Mouse (Mus musculus): Measurements from ENCODE around the gene Nfatc4.
A peak's percentile ranks its signal among the peaks of the same experiment; 100 is the strongest.

Gene Nfatc4

DNA sequence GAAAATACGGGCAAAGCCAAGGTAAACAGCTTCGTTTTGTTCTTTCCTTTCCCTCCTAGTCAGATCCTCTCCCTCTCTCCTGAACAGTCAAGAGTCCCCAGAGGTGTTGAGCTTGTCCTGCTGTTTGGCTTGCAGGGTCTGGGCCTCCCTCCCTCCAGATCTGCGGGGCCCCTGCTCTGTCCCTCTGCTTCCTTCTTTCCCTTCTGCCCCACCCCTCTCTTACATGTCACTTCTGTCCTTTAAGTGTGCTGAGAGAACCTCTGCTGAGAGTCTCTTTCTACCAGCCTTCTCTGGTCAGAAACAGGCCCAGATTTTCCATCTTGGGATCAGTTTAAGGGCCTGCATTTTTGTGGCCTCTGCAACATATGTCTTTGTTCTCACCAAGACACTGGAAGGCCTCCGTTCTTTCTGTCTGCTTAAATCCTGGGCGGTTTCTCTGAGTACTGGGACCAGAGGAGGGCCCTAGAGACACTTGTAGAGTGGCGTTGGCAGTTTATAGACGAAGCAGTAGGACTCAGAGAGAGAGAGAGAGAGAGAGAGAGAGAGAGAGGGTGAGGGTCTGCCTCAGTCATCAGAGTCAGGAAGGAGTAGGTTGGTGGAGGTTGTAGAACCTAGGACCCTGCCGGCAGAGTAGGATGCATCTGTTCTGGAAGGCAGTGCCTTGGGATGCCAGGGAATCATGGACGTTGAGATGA is 31.6 kb downstream of the Nfatc4 start:
- DNase-seq (ENCODE audit: low read depth): no peak

DNA sequence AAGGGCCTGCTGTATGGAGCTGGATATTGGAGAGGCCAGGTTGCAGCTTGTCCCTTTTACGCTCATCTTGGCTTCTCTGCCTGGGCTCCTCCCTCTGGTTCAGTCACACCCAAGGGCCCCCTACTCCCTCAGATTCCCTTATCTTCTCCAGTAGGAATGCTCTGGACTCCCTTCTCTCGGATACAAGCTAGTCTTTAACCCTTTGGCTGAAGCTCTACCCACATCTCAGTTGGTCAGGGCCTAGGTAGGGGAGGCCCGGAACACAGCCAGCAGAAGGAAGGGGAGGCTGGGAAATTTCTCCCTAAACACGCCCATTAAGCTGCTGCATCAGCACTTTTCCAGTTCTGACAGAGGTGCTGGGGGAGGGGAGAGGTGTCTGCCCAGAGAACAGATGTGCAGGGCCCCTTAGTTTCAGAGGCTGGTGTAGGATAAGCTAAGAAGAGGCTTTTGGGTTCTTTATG is 32.2 kb downstream of the Nfatc4 start:
- peak; percentile 82 for DNase-seq (ENCODE audit: low read depth)

DNA sequence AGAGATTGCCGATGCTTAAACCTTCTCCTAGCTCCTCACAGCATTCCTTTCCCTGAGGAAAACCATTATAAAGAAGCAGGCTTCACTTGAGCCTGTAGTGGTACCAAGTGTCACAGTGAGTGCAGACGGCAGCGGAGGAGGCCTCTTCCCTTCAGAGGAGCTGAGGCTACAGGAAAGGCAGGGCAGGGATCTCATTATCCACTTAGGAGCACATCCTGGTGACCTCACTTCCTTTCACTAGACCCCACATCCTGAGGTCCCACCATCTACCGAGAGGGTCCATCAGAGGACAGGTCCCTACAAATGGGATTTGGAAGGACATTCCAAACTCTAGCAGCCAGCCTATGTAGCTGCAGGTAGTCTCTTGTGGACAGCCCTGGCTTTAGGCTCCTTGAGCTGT is 34.6 kb downstream of the Nfatc4 start:
- DNase-seq (ENCODE audit: low read depth): no peak

- no peak for DNase-seq (ENCODE audit: low read depth)
Observed at GRCm38 (mm10) chr14:55862186-55862585, 39.2 kb downstream of the Nfatc4 start.

- no peak for DNase-seq (ENCODE audit: low read depth)
Observed at GRCm38 (mm10) chr14:55862970-55863369, 40.0 kb downstream of the Nfatc4 start.

- peak; percentile 88 for DNase-seq (ENCODE audit: low read depth)
Observed at GRCm38 (mm10) chr14:55863773-55864172, 40.8 kb downstream of the Nfatc4 start.

GRCm38 (mm10) chr14:55866962-55867361 is 44.0 kb downstream of the Nfatc4 start:
- DNase-seq (ENCODE audit: low read depth): peak; percentile 83

DNA sequence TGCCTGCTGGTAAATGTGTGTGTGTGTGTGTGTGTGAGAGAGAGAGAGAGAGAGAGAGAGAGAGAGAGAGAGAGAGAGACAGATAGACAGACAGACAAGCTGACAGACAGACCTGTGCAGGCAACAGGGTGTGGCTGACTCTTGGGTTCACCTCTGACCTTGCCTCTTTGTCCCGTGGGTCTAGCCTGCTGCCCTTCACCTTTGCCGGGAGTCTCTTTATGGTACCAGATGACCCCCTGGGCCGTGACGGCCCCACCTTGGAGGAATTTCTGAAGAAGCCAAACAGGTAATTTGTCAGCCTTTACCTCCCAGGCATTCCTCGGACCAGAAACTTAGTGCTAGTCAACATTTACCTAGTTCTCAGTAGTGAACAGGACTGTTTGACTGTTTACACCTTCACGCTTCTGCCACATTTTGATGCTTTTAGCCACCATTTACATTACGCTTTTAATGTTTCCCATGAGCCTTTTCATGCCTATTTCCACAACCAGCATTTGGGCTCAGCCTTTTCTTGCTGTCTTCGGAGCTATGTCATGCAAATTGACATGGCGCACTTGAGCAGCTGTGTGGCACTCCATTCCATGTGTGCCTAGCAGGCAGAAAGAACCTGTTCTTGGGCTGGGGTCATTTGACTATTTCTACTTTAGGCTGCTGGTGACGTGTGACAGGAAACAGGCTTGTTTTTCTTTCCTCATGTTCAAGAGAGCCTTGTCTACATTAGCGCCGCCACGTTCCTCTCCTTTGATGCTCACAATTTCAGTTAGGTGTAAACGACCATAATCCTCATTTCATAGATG is 45.5 kb downstream of the Nfatc4 start:
- no peak for DNase-seq (ENCODE audit: low read depth)

DNA sequence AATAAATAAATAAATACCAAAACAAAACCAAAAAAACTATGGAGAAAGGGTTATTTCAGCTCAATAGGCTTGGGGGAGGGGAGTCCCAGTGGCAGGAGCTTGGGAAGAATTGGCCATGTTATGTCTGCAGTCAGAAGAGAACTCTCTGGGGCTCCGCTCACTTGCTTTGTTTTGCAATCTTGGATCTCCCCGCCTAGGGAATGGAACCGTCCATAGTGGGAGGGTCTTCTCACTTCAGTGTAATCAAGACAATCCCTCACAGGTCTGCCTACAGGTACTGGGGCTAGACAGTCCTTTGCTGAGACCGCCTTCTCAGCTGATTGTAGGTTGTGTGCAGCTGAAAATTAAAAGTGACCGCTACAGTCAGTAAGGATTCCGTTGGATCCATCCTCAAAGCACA is 46.6 kb downstream of the Nfatc4 start:
- DNase-seq (ENCODE audit: low read depth): no peak

GRCm38 (mm10) chr14:55872039-55872438 is 49.1 kb downstream of the Nfatc4 start:
- no peak for DNase-seq (ENCODE audit: low read depth)

- no peak for DNase-seq (ENCODE audit: low read depth)
Observed at GRCm38 (mm10) chr14:55872551-55872950, 49.6 kb downstream of the Nfatc4 start.

GRCm38 (mm10) chr14:55873242-55873713 is 50.3 kb downstream of the Nfatc4 start:
- DNase-seq (ENCODE audit: low read depth): no peak

- DNase-seq (ENCODE audit: low read depth): peak; percentile 59
Observed at GRCm38 (mm10) chr14:55873714-55874683, 51.1 kb downstream of the Nfatc4 start.

DNA sequence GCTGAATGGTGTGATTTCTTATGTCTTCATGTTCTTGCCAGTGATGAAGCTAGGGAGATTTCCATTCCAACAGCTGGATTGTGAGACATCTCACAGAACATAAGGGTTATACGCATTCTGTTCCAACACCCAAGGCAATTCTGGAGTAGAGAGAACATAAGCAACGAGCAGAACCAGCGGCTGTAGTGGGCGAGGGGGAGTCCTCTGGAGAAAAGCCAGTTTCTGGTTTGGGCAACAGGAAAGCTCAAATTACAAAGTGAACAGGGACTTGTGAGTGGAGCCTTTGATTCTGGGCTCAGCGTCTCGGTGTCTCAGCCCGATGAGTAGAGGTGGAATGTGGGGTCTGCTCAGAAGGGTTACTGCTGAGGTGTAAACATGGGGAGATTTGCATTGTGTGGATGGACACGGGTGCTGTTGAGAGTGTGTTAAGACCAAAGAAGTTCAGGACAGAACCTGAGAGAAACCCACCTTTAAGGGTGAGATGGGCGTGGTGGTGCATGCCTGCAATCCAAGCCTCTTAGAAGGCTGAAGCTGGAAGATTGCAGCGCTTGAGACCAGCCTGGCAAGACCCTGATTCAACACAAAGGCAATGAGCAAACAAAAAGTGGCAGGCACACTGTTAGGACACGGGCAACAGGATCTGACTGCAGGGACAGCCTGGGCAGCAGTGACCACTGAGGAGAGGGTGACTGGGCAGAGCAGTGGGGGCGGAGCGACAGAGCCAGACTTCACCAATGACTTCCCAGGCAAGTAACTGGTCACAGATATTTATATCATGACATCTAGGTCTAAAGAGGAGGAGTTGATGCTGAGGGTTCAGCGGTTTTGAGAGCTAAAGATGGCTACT is 54.7 kb downstream of the Nfatc4 start:
- no peak for DNase-seq (ENCODE audit: low read depth)

DNA sequence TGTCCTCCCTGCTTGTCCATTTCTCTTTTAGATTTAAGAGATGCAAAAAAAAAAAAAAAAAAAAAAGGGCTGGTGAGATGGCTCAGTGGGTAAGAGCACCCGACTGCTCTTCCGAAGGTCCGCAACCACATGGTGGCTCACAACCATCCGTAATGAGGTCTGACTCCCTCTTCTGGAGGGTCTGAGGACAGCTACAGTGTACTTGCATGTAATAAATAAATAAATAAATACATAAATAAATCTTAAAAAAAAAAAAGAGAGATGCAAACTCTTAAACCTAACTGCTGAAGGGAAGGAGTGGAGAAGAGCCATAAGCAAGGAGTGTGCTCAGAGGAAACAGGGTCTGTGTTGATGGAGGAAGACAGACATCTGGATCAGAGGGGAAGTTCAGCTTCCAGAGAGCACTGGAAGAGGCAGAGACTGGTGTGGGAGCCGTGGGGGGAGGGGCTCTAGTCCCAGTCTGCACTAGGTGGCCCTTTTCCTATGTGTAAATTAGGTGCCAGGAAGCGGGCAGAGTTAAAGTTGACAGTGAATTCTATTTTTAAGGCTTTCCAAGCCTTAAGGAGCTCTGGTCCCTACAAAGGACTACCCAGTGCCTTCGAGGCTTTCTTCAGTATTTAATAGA is 55.5 kb downstream of the Nfatc4 start:
- no peak for DNase-seq (ENCODE audit: low read depth)

- DNase-seq (ENCODE audit: low read depth): peak; percentile 84
Observed at GRCm38 (mm10) chr14:55879623-55880022, 56.7 kb downstream of the Nfatc4 start.

- no peak for DNase-seq (ENCODE audit: low read depth)
Observed at GRCm38 (mm10) chr14:55880982-55881381, 58.0 kb downstream of the Nfatc4 start.

DNA sequence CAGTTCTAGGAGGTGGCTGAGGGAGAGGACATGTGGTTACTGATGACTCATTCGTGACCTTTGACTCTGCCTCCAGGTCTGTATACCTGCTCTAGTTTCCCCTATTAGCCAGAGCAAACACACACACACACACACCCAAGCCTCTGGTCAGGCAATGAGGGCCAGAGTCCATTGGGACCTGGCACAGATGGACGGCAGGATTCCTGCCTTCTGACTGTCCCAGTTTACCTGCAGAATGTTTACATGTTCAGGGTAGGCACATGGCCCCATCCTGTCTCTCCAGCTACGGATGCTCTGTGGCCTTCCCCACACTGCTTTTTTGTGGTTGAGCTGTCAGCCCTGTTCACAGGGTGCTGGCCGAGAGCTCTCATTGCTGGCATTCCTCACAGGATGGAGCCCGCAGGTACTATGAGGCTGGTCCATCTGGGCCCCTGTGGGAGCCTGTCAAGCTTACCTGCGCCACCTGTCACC is 59.3 kb downstream of the Nfatc4 start:
- DNase-seq (ENCODE audit: low read depth): no peak

GRCm38 (mm10) chr14:55883149-55883661 is 60.3 kb downstream of the Nfatc4 start:
- DNase-seq (ENCODE audit: low read depth): no peak

All from NIH3T3 (cell line).